Mouse (Mus musculus) stomach, postnatal 0 days (tissue): ENCODE results near the gene Ube2dnl1. TPM values are rescaled to one million over a fixed set of nuclear protein-coding genes. Genes with fewer than 3 reads are reported as not detected.

Experiments used
- ATAC-seq: fragments of 200-750 bp; cut with Nextera tagmentation; 2 replicates; pipeline ENCODE4 v1.8.0; 2017; ENCODE audit not compliant: low FRiP score, low TSS enrichment
- DNase-seq: peaks from one replicate; pipeline ENCODE4 v3.0.0-alpha.2; 2016; ENCODE audit warnings: low spot score
- H3K27ac ChIP-seq: fragments of 300-500 bp; sonication (generic); replicated peaks from 2 replicates; pipeline ENCODE4 v1.5.1; 2014; ENCODE audit warnings: mild to moderate bottlenecking, control low read depth
- H3K27me3 ChIP-seq: fragments of 300-500 bp; sonication (generic); 2 replicates; pipeline ENCODE4 v1.6.1; 2014; ENCODE audit warnings: low read length; ENCODE audit not compliant: control insufficient read depth, insufficient read depth
- H3K36me3 ChIP-seq: fragments of 300-500 bp; sonication (generic); 2 replicates; pipeline ENCODE4 v1.6.1; 2014; ENCODE audit warnings: low read length, mixed read lengths; ENCODE audit not compliant: control insufficient read depth, insufficient read depth
- H3K4me1 ChIP-seq: fragments of 300-500 bp; sonication (generic); replicated peaks from 2 replicates; pipeline ENCODE4 v1.6.1; 2014; ENCODE audit warnings: antibody characterized with exemption; ENCODE audit not compliant: control insufficient read depth, insufficient read depth
- H3K4me2 ChIP-seq: fragments of 300-500 bp; sonication (generic); replicated peaks from 2 replicates; pipeline ENCODE4 v1.6.1; 2014; ENCODE audit warnings: low read depth, mild to moderate bottlenecking, control low read depth, moderate library complexity
- H3K4me3 ChIP-seq: fragments of 300-500 bp; sonication (generic); 2 replicates; pipeline ENCODE4 v1.5.1; 2014; ENCODE audit warnings: low read depth, low read length, control low read depth
- H3K9ac ChIP-seq: fragments of 300-500 bp; sonication (generic); 2 replicates; pipeline ENCODE4 v1.6.1; 2014; ENCODE audit warnings: mild to moderate bottlenecking, low read length, control low read depth, mixed read lengths
- H3K9me3 ChIP-seq: fragments of 300-500 bp; sonication (generic); 2 replicates; pipeline ENCODE4 v1.6.1; 2016; ENCODE audit warnings: low read length; ENCODE audit not compliant: control insufficient read depth
- CTCF ChIP-seq: IDR thresholded peaks from 2 replicates; pipeline ENCODE4 v1.5.1; 2016; ENCODE audit warnings: antibody characterized with exemption, low read depth, mild to moderate bottlenecking, moderate library complexity
- EP300 ChIP-seq: optimal IDR thresholded peaks from 2 replicates; pipeline ENCODE3; 2016; ENCODE audit warnings: antibody characterized with exemption
- WGBS: fragments of 180-500 bp; shearing (Covaris S2); extraction: QIAGEN DNeasy Blood & Tissue Kit; methylation state at CpG from one replicate; pipeline ENCODE4 v1.1.7; 2014; 5-methylcytosine and 5-hydroxymethylcytosine counted together
- polyA plus RNA-seq: library from polyadenylated mRNA; unstranded; fragments of >200 nt; fragmentation: Nextera tagmentation; extraction: Ambion mirVana; gene quantifications from 2 replicates; pipeline ENCODE4 v1.2.1, GENCODE M21; 2015

Ube2dnl1 gene
- not detected in 2 replicates for polyA plus RNA-seq

DNA sequence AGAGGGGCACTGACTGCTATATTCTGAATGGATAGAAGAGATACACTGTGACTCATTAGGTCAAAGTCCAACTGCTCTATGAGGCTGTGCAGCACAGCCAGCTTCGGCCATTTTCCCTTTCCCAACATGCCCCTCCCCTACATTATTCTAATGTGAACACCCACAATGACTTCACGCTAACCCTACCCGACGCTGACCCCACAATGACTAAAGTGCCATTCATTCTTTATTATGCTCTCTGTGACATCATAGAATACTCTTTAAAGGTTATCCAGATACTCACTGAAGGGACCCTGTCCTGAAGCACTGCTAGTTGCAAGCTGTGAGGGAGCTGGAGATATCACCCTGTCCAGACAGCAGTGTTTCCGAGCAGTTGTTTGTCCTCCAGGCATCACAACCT is at the start of gene Ube2dnl1:
Gene Ube2dnl1, plus strand, starts transcription at position 301 of the 400 bp plus-strand sequence.
- WGBS, result 81% methylated on average over 5 of the region's 5 CpGs

DNA sequence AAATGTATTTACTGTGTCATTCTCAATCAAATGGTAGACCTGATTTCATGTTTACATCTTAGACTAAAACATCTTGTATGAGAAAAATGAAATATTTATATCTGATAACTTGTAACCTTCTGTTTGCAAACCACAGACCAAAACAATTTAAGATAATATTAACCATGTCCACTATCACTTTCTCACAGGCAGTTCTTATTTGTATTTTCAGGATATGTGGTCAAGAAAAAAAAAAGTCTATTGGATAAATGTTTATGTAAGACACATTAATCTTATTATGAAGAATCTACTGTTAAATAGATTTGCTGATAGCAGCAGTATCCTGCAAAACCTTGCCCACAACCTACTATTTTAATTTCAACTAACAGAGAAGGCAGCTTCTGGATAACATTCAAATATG is 9.3 kb upstream of the Ube2dnl1 start:
- ATAC-seq (no peak), DNase-seq (no peak)
- no peaks in the 10 kb centered on the region for H3K4me1 ChIP-seq
- H3K27ac ChIP-seq, result no peak overlapping the region
- no peaks in the 10 kb centered on the region for H3K36me3 ChIP-seq
- no peak overlapping the region for H3K4me2 ChIP-seq
- H3K4me3 ChIP-seq, result no peak overlapping the region
- H3K9ac ChIP-seq, result no peak overlapping the region
- no peaks in the 10 kb centered on the region for H3K9me3 ChIP-seq
- no peaks in the 10 kb centered on the region for H3K27me3 ChIP-seq
- no peak for TF ChIP-seq CTCF
- no peak for TF ChIP-seq EP300

More for the DNA sequence above, at the start of gene Ube2dnl1:
- H3K36me3 ChIP-seq, result no peaks in the 10 kb centered on the region
- H3K9me3 ChIP-seq, result no peaks in the 10 kb centered on the region
- H3K27ac ChIP-seq, result no peak within 1 kb of the TSS
- H3K4me2 ChIP-seq, result no peak within 1 kb of the TSS
- no peak within 1 kb of the TSS for H3K9ac ChIP-seq
- TF ChIP-seq CTCF (no peak), EP300 (no peak)
- H3K27me3 ChIP-seq, result no peaks in the 10 kb centered on the region
- ATAC-seq (no peak), DNase-seq (no peak)
- H3K4me1 ChIP-seq, result no peaks in the 10 kb centered on the region
- H3K4me3 ChIP-seq, result no peak within 1 kb of the TSS

DNA sequence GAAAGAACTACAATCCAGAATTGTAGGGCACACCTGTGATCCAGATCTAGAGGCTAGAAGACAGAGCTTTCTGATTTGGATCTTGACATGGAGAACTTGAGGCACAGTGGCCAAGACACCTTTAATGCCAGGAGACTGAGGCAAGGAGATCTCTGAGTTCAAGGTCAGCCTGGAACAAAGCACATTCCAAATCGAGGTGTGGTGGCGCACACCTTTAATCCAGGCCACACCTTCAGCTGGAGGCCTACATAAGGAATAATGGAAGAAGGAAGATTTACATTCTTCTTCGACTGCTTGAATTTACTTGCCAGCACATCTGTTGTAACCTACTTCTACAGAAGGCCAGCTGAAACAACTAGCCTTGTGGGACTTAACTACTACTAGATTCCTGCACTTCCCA is 7.3 kb upstream of the Ube2dnl1 start:
- Histone ChIP-seq H3K9ac (no peak overlapping the region), H3K27me3 (no peaks in the 10 kb centered on the region), H3K9me3 (no peaks in the 10 kb centered on the region), H3K36me3 (no peaks in the 10 kb centered on the region), H3K4me2 (no peak overlapping the region), H3K27ac (no peak overlapping the region), H3K4me3 (no peak overlapping the region), H3K4me1 (no peaks in the 10 kb centered on the region)
- TF ChIP-seq EP300, result no peak
- no peak for TF ChIP-seq CTCF
- ATAC-seq (no peak), DNase-seq (no peak)
- WGBS, result 83% methylated on average over 3 of the region's 3 CpGs

DNA sequence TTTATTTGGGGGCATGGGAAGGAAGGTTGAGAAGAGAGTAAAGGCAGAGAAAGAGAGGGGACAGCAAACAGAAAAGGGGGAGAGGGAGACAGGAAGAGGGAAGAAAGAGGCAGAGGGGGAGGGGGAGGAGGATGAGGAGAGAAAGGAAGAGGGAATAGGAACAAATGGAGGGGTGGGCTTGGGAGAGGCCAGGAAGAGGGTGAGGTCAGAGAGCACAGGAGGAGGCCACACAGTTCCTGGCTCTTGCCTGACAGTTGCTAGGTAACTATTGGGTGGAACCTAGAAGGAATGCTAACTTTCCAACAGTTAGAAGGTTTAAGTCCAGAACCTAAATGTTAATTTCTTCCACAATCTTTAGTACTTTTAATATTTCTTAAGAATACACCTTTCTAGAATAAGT is 1.4 kb upstream of the Ube2dnl1 start:
- ATAC-seq (no peak), DNase-seq (no peak)
- H3K4me2 ChIP-seq, result no peak overlapping the region
- H3K4me1 ChIP-seq, result no peaks in the 10 kb centered on the region
- H3K9ac ChIP-seq, result no peak overlapping the region
- no peak overlapping the region for H3K27ac ChIP-seq
- no peaks in the 10 kb centered on the region for H3K36me3 ChIP-seq
- no peaks in the 10 kb centered on the region for H3K27me3 ChIP-seq
- H3K9me3 ChIP-seq, result no peaks in the 10 kb centered on the region
- TF ChIP-seq CTCF (no peak), EP300 (no peak)
- no peak overlapping the region for H3K4me3 ChIP-seq

DNA sequence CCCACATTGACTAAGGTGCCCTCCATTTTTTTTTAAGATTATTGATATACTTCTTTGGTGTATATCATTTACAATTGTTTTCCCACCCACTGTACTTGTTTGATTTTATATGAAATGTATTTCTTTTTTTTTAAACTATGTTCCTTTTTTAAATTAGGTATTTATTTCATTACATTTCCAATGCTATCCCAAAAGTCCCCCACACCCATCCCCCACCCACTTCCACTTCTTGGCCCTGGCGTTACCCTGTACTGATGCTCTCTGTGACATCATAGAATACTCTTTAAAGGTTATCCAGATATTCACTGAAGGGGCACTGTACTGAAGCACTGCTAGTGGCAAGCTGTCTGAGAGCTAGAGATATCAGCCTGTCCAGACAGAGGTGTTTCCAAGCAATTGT is 2.5 kb downstream of the Ube2dnl1 start, which contains the start of gene Ube2dnl2:
Gene Ube2dnl2, plus strand, starts transcription at position 301 of the 400 bp plus-strand sequence.
- no peak for ATAC-seq
- no peak within 1 kb of the TSS for H3K4me3 ChIP-seq
- WGBS, result 75% methylated on average over 1 of the region's 1 CpGs

DNA sequence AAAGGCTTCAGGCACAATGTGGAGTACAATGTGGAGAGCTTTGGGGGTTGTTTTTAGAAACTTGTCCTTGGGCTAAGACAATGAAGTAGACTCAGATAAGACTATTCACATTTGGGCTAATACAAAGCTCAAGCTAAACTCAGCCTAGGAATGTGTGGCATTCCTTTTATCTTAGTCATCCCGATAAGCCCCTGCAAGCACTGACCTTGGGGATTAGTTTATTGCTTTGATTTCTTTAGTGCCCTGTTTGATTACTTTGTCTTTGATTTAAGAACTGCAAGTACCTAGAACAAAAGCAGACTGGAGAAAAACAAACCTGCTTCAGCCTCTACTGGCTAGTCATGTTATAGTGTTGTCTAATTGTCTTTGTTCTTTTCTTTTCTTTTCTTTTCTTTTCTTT is 50.3 kb downstream of the Ube2dnl1 start:
- Histone ChIP-seq H3K9ac (no peak overlapping the region), H3K4me3 (no peak overlapping the region), H3K9me3 (no peaks in the 10 kb centered on the region), H3K36me3 (no peaks in the 10 kb centered on the region), H3K27me3 (no peaks in the 10 kb centered on the region), H3K4me2 (no peak overlapping the region), H3K4me1 (no peaks in the 10 kb centered on the region), H3K27ac (no peak overlapping the region)
- TF ChIP-seq EP300 (no peak), CTCF (no peak)
- DNase-seq (no peak), ATAC-seq (no peak)
- WGBS, result 23% methylated on average over 1 of the region's 1 CpGs

More for the DNA sequence above, 2.5 kb downstream of the Ube2dnl1 start, which contains the start of gene Ube2dnl2:
- no peak for TF ChIP-seq EP300
- no peak for TF ChIP-seq CTCF
- H3K27me3 ChIP-seq, result no peaks in the 10 kb centered on the region
- H3K4me2 ChIP-seq, result no peak within 1 kb of the TSS
- no peaks in the 10 kb centered on the region for H3K4me1 ChIP-seq
- H3K27ac ChIP-seq, result no peak within 1 kb of the TSS
- H3K9me3 ChIP-seq, result no peaks in the 10 kb centered on the region
- no peak within 1 kb of the TSS for H3K9ac ChIP-seq
- H3K36me3 ChIP-seq, result no peaks in the 10 kb centered on the region
- no peak for DNase-seq

Other genes starting within 250 kb of the Ube2dnl1 start
- gene Ube2dnl2, start 2.6 kb downstream of the Ube2dnl1 start, polyA plus RNA-seq, result not detected in 2 replicates